Mouse (Mus musculus): Measurements from ENCODE around the gene Clec16a. TPM values are rescaled to one million over a fixed set of nuclear protein-coding genes. Genes with fewer than 3 reads are reported as not detected.

The Clec16a gene
- polyA plus RNA-seq, 1 experiment: 29.0 TPM

GRCm38 (mm10) chr16:10785371-10786231 is 240.5 kb downstream of the Clec16a start, which contains the start of gene Socs1:
Gene Socs1 (minus strand): TSS chr16:10785536.
- no peaks in the 10 kb centered on the region for H3K4me1 ChIP-seq (ENCODE audit: control insufficient read depth, insufficient read depth, insufficient read length, low read length)
- peak within 1 kb of the TSS; percentile 92 for H3K4me3 ChIP-seq (ENCODE audit: insufficient read depth, low read depth, low read length)
- H3K27ac ChIP-seq (replicated peaks; ENCODE audit: low read depth, low read length): peak within 1 kb of the TSS; percentile 92

GRCm38 (mm10) chr16:10786288-10786687 is 241.1 kb downstream of the Clec16a start:
- H3K27ac ChIP-seq (replicated peaks; ENCODE audit: low read depth, low read length): peak overlapping the region; percentile 92
- peak overlapping the region; percentile 92 for H3K4me3 ChIP-seq (ENCODE audit: insufficient read depth, low read depth, low read length)
- H3K4me1 ChIP-seq (ENCODE audit: control insufficient read depth, insufficient read depth, insufficient read length, low read length): no peaks in the 10 kb centered on the region

- Histone ChIP-seq H3K4me3 (ENCODE audit: insufficient read depth, low read depth, low read length) (no peak overlapping the region), H3K4me1 (ENCODE audit: control insufficient read depth, insufficient read depth, insufficient read length, low read length) (no peaks in the 10 kb centered on the region), H3K27ac (replicated peaks; ENCODE audit: low read depth, low read length) (no peak overlapping the region)
Measured at GRCm38 (mm10) chr16:10786782-10787547, 241.8 kb downstream of the Clec16a start.

GRCm38 (mm10) chr16:10787548-10788058 is 242.5 kb downstream of the Clec16a start:
- Histone ChIP-seq H3K4me3 (ENCODE audit: insufficient read depth, low read depth, low read length) (no peak overlapping the region), H3K4me1 (ENCODE audit: control insufficient read depth, insufficient read depth, insufficient read length, low read length) (no peaks in the 10 kb centered on the region), H3K27ac (replicated peaks; ENCODE audit: low read depth, low read length) (no peak overlapping the region)

GRCm38 (mm10) chr16:10788271-10788670 is 243.1 kb downstream of the Clec16a start, which contains the start of gene Tnp2:
Gene Tnp2 (minus strand): TSS chr16:10788660.
- Histone ChIP-seq H3K27ac (replicated peaks; ENCODE audit: low read depth, low read length) (no peak within 1 kb of the TSS), H3K4me1 (ENCODE audit: control insufficient read depth, insufficient read depth, insufficient read length, low read length) (no peaks in the 10 kb centered on the region), H3K4me3 (ENCODE audit: insufficient read depth, low read depth, low read length) (no peak within 1 kb of the TSS)

- Histone ChIP-seq H3K4me3 (ENCODE audit: insufficient read depth, low read depth, low read length) (no peak overlapping the region), H3K27ac (replicated peaks; ENCODE audit: low read depth, low read length) (no peak overlapping the region), H3K4me1 (ENCODE audit: control insufficient read depth, insufficient read depth, insufficient read length, low read length) (no peaks in the 10 kb centered on the region)
Measured at GRCm38 (mm10) chr16:10788866-10789265, 243.7 kb downstream of the Clec16a start.

GRCm38 (mm10) chr16:10790702-10791101 is 245.6 kb downstream of the Clec16a start, which contains the start of gene Prm3:
Gene Prm3 (minus strand): TSS chr16:10790914.
- Histone ChIP-seq H3K27ac (replicated peaks; ENCODE audit: low read depth, low read length) (no peak within 1 kb of the TSS), H3K4me3 (ENCODE audit: insufficient read depth, low read depth, low read length) (no peak within 1 kb of the TSS), H3K4me1 (ENCODE audit: control insufficient read depth, insufficient read depth, insufficient read length, low read length) (no peaks in the 10 kb centered on the region)

Other genes with a start within 250 kb of the Clec16a start
- gene Emp2, start 231.4 kb upstream of the Clec16a start, polyA plus RNA-seq (2012; ENCODE audit: insufficient read depth, insufficient read length, missing spikeins): 4.8 and 4.9 TPM in 2 replicates
- not detected in 2 replicates for gene Tekt5, start 149.8 kb upstream of the Clec16a start, polyA plus RNA-seq (2012; ENCODE audit: insufficient read depth, insufficient read length, missing spikeins)
- gene Nubp1, start 133.4 kb upstream of the Clec16a start, polyA plus RNA-seq (2012; ENCODE audit: insufficient read depth, insufficient read length, missing spikeins): 11.2 and 17.6 TPM in 2 replicates
- gene Tvp23a, start 98.0 kb upstream of the Clec16a start, polyA plus RNA-seq (2012; ENCODE audit: insufficient read depth, insufficient read length, missing spikeins): 0.87 TPM in 1 of 2 replicates, not detected in the other
- gene Ciita, start 65.3 kb upstream of the Clec16a start, polyA plus RNA-seq (2012; ENCODE audit: insufficient read depth, insufficient read length, missing spikeins): 0.67 and 1.3 TPM in 2 replicates
- 12.4 and 13.4 TPM in 2 replicates for gene Dexi, start 2.3 kb upstream of the Clec16a start, polyA plus RNA-seq (2012; ENCODE audit: insufficient read depth, insufficient read length, missing spikeins)
- 0.54 TPM in 1 of 2 replicates, not detected in the other for gene Socs1, start 240.2 kb downstream of the Clec16a start, polyA plus RNA-seq (2012; ENCODE audit: insufficient read depth, insufficient read length, missing spikeins)
- gene Tnp2, start 243.3 kb downstream of the Clec16a start, polyA plus RNA-seq (2012; ENCODE audit: insufficient read depth, insufficient read length, missing spikeins): not detected in 2 replicates
- gene Prm3, start 245.6 kb downstream of the Clec16a start, polyA plus RNA-seq (2012; ENCODE audit: insufficient read depth, insufficient read length, missing spikeins): not detected in 2 replicates